Mouse (Mus musculus): ENCODE results near the gene Nfatc2.

Gene Nfatc2

GRCm38 (mm10) chr2:168608125-168608564, 6.7 kb upstream of the Nfatc2 start:
- no peak for DNase-seq

GRCm38 (mm10) chr2:168604655-168605070, 3.2 kb upstream of the Nfatc2 start:
- no peak for DNase-seq

- DNase-seq: no peak
Observed at GRCm38 (mm10) chr2:168602387-168602741, 907 bp upstream of the Nfatc2 start.

- DNase-seq: peak; percentile 49
Observed at GRCm38 (mm10) chr2:168600750-168601490, 537 bp downstream of the Nfatc2 start.

GRCm38 (mm10) chr2:168595693-168596092, 5.8 kb downstream of the Nfatc2 start:
- DNase-seq: no peak

- DNase-seq: no peak
Observed at GRCm38 (mm10) chr2:168593676-168594075, 7.8 kb downstream of the Nfatc2 start.

- no peak for DNase-seq
Observed at GRCm38 (mm10) chr2:168593004-168593403, 8.5 kb downstream of the Nfatc2 start.

- no peak for DNase-seq
Observed at GRCm38 (mm10) chr2:168591076-168591475, 10.4 kb downstream of the Nfatc2 start.

GRCm38 (mm10) chr2:168590556-168590955, 10.9 kb downstream of the Nfatc2 start:
- DNase-seq: no peak

- no peak for DNase-seq
Observed at GRCm38 (mm10) chr2:168590168-168590551, 11.3 kb downstream of the Nfatc2 start.

- DNase-seq: no peak
Observed at GRCm38 (mm10) chr2:168589368-168590167, 11.9 kb downstream of the Nfatc2 start.

GRCm38 (mm10) chr2:168588591-168589367, 12.7 kb downstream of the Nfatc2 start:
- no peak for DNase-seq

- DNase-seq: no peak
Observed at GRCm38 (mm10) chr2:168587159-168587558, 14.3 kb downstream of the Nfatc2 start.

GRCm38 (mm10) chr2:168586512-168586911, 14.9 kb downstream of the Nfatc2 start:
- DNase-seq: no peak

GRCm38 (mm10) chr2:168584857-168585256, 16.6 kb downstream of the Nfatc2 start:
- DNase-seq: no peak

- no peak for DNase-seq
Observed at GRCm38 (mm10) chr2:168584408-168584807, 17.0 kb downstream of the Nfatc2 start.

GRCm38 (mm10) chr2:168583084-168583483, 18.4 kb downstream of the Nfatc2 start:
- no peak for DNase-seq

- no peak for DNase-seq
Observed at GRCm38 (mm10) chr2:168581207-168581854, 20.1 kb downstream of the Nfatc2 start.

GRCm38 (mm10) chr2:168580295-168580915, 21.1 kb downstream of the Nfatc2 start:
- DNase-seq: no peak

GRCm38 (mm10) chr2:168579601-168580130, 21.8 kb downstream of the Nfatc2 start:
- DNase-seq: no peak

- no peak for DNase-seq
Observed at GRCm38 (mm10) chr2:168579109-168579508, 22.3 kb downstream of the Nfatc2 start.

GRCm38 (mm10) chr2:168578132-168578531, 23.3 kb downstream of the Nfatc2 start:
- no peak for DNase-seq

Data from right cerebral cortex, postnatal 4 days (tissue).